Mouse (Mus musculus) cerebellum, postnatal 4 days (tissue): ENCODE results near the gene Ksr1.
"Not testable (repeated sequence)": the region's sequence is repeated elsewhere in the genome, so short reads cannot be mapped to it uniquely, and the experiment has no call there.

Experiments used
- DNase-seq, 2 experiments: peaks; one replicate each; pipeline ENCODE4 v3.0.0; 2022; ENCODE audit warnings: low spot score in 2 of 2, mixed read lengths in 1 of 2

Gene Ksr1

GRCm38 (mm10) chr11:79012529-79012928 lies 133.7 kb downstream of the Ksr1 start:
- no peak for DNase-seq

- no peak for DNase-seq
Measured at GRCm38 (mm10) chr11:79008891-79009290, 137.3 kb downstream of the Ksr1 start.

GRCm38 (mm10) chr11:79008007-79008775 lies 138.0 kb downstream of the Ksr1 start:
- DNase-seq, result no peak

GRCm38 (mm10) chr11:79007356-79007755 lies 138.9 kb downstream of the Ksr1 start:
- DNase-seq, result not testable (repeated sequence)

- no peak for DNase-seq
Measured at GRCm38 (mm10) chr11:79006417-79006816, 139.8 kb downstream of the Ksr1 start.

GRCm38 (mm10) chr11:79005578-79006394 lies 140.4 kb downstream of the Ksr1 start:
- DNase-seq, result no peak

GRCm38 (mm10) chr11:79003769-79004638 lies 142.2 kb downstream of the Ksr1 start:
- no peak for DNase-seq

- no peak for DNase-seq
Measured at GRCm38 (mm10) chr11:79003053-79003768, 143.0 kb downstream of the Ksr1 start.

GRCm38 (mm10) chr11:79002551-79002951 lies 143.7 kb downstream of the Ksr1 start:
- DNase-seq, result no peak

- no peak for DNase-seq
Measured at GRCm38 (mm10) chr11:79001871-79002270, 144.3 kb downstream of the Ksr1 start.

- DNase-seq, result no peak
Measured at GRCm38 (mm10) chr11:78999118-78999517, 147.1 kb downstream of the Ksr1 start.

GRCm38 (mm10) chr11:78990875-78991543 lies 155.2 kb downstream of the Ksr1 start:
- DNase-seq, result not testable (repeated sequence)

GRCm38 (mm10) chr11:78990096-78990495 lies 156.1 kb downstream of the Ksr1 start:
- no peak for DNase-seq

- DNase-seq, result not testable (repeated sequence)
Measured at GRCm38 (mm10) chr11:78989206-78989605, 157.0 kb downstream of the Ksr1 start.

GRCm38 (mm10) chr11:78986311-78987002 lies 159.8 kb downstream of the Ksr1 start:
- no peak for DNase-seq

- DNase-seq, result no peak
Measured at GRCm38 (mm10) chr11:78985505-78985904, 160.7 kb downstream of the Ksr1 start.

GRCm38 (mm10) chr11:78984483-78985177 lies 161.6 kb downstream of the Ksr1 start, which contains the start of gene Lgals9:
Gene Lgals9, minus strand, starts transcription at chr11:78984946.
- no peak for DNase-seq

GRCm38 (mm10) chr11:78983539-78983938 lies 162.7 kb downstream of the Ksr1 start:
- DNase-seq, result no peak
